ENCODE assay signal across 40 mouse cellular contexts in genomic region chr11:33278571-33278970, GRCm38 (mm10). TPM values are rescaled to one million over a fixed set of nuclear protein-coding genes. Genes with fewer than 3 reads are reported as not detected.
"Had no signal": no experiment of that assay in that cellular context is flagged by ENCODE, and none has a peak within 500 bp of the region (broad histone marks: within the 10 kb centered on the region; RNA-seq: fewer than 3 reads in every experiment).

No protein-coding gene starts in this region.

- H3K27me3 ChIP-seq: limb, embryonic 12.5 days; limb, embryonic 13.5 days; limb, embryonic 15.5 days; liver, embryonic 12.5 days; liver, embryonic 13.5 days; liver, embryonic 15.5 days; lung, embryonic 15.5 days; midbrain, embryonic 12.5 days; midbrain, embryonic 13.5 days; midbrain, embryonic 15.5 days had no signal

- ATAC-seq: liver, embryonic 12.5 days; liver, postnatal 0 days; lung, postnatal 0 days; midbrain, embryonic 13.5 days; midbrain, embryonic 15.5 days; midbrain, embryonic 16.5 days had no signal

- DNase-seq: left cerebral cortex, postnatal 4 days; liver; liver, embryonic 13.5 days; liver, postnatal 0 days; lung, adult 18-20 months; lung, adult 2 months; lung, embryonic 14.5 days; lung, postnatal 10 days; lung, postnatal 14 days; lung, postnatal 36 days; lung, postnatal 4 days; midbrain, embryonic 14.5 days had no signal

RNA-seq across cellular contexts. Expression of gene Gm12117, which starts 2.0 kb away (rescaled TPM):
- total RNA-seq: left cerebral cortex, postnatal 14 days; left cerebral cortex, postnatal 36 days; liver, adult 2 months; megakaryocyte, adult 5-6 weeks; megakaryocyte-erythroid progenitor cell, adult 5-6 weeks; monocyte, adult 5-6 weeks had no signal
- polyA plus RNA-seq: limb, embryonic 10.5 days; limb, embryonic 11.5 days; limb, embryonic 13.5 days; limb, embryonic 15.5 days; liver, adult 2 months; liver, embryonic 11.5 days; liver, embryonic 12.5 days; liver, embryonic 13.5 days; liver, embryonic 14.5 days; liver, embryonic 15.5 days; liver, embryonic 16.5 days; liver, postnatal 0 days; lung, adult 2 months; lung, embryonic 14.5 days; lung, embryonic 15.5 days; lung, embryonic 16.5 days; lung, postnatal 0 days; macrophage; midbrain, embryonic 10.5 days; midbrain, embryonic 13.5 days; midbrain, embryonic 14.5 days; midbrain, embryonic 15.5 days; midbrain, embryonic 16.5 days; midbrain, postnatal 0 days; myocyte; neural tube, embryonic 11.5 days had no signal
